Mouse (Mus musculus) cerebellum, adult 9-11 months (tissue): ENCODE measurements at regions not wholly inside any gene's neighbourhood (a gene's known extent, or its start where the extent isn't known, plus 50 kb on each side); places are given as distances from the start of the nearest gene placed in this dataset.
A peak's percentile ranks its signal among the peaks of the same experiment; 100 is the strongest.

Experiments
- DNase-seq: peaks from one replicate; pipeline ENCODE4 v3.0.0; 2022

- no peak for DNase-seq
Measured at GRCm38 (mm10) chr9:46938628-46939027, 59.9 kb upstream of the Gm4791 start.

- no peak for DNase-seq
Measured at GRCm38 (mm10) chr9:46925641-46926040, 72.9 kb upstream of the Gm4791 start.

GRCm38 (mm10) chr9:46920081-46920480, 78.5 kb upstream of the Gm4791 start:
- DNase-seq = no peak

DNA sequence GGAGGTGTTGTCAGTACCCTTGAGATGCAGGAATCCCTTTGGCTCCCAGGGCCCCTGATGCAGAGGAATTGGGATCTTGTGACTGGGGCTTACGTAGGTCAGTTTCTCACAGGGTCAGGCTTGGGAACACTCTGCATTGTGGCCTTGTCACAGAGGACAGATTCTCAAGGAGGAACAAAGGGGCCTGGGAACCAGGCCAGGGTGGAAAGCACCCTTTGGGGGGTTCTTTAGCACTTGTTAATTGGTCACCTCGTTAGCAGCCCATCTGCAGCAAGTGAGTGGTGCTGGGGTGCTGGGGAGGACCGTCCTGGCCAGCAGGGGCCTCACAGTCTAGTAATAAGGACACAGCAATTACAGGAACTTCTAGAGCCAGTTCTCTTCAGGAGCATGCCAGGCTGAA, 85.3 kb upstream of the Gm4791 start:
- DNase-seq = peak; percentile 10

GRCm38 (mm10) chr9:46909412-46910013, 89.0 kb upstream of the Gm4791 start:
- DNase-seq = peak; percentile 3

GRCm38 (mm10) chr9:46905081-46905480, 93.5 kb upstream of the Gm4791 start:
- DNase-seq = no peak

GRCm38 (mm10) chr9:46903491-46904220, 94.9 kb upstream of the Gm4791 start:
- no peak for DNase-seq

GRCm38 (mm10) chr9:46899283-46899682, 99.3 kb upstream of the Gm4791 start:
- no peak for DNase-seq

DNA sequence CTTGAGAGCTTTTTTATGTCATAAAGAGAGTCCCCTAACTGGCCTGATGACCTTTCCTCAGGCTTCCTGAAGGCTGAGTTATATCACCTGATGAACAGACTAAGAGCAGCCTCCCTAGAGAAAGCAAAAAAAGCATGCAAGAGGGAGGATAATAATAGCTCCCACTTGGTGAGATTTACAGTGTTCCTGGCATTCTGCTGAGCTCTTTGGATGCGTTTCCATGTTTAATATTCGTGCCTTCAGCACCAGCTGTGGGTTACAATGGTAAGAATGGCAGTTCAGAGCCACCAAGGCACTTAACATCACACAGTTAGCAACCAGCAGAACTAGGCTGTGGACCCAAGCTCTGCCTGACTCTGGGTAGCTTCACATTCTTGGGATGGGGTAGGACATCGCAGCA, 100.4 kb upstream of the Gm4791 start:
- DNase-seq = no peak

- DNase-seq = no peak
Measured at GRCm38 (mm10) chr9:46891829-46892228, 106.7 kb upstream of the Gm4791 start.

DNA sequence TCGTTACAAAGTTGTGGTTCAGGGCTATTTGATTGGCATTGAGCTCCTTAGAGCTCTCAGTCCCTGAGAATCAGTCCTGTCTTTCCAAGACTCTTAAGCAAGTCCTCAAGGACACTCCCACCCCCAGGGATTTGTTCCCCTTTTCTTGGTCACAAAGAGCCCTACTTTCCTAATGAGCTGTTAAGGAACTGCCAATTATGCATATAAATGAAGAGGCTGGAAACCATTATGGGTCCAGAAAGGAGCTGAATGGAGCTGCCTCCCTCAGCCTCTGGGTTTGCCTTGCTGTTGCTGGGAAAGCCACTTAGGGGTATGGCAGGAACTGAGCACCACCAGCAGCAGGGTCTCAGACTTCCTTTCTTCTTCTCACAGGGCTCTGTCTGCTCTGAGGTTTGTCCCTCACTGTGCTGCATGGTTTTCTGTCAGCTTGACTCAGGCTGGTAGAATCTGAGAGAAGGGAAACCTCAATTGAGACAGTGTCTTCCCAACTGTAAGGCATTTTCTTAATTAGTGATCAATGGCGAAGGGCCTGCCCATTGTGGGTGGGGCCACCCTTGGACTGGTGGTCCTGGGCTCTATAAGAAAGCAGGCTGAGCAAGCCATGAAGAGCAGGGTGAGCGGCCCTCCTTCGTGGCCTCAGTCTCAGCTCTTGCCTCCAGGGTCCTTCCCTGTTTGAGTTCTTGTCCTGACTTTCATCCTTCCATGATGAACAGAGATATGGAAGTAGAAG, 108.4 kb upstream of the Gm4791 start:
- DNase-seq = no peak

DNA sequence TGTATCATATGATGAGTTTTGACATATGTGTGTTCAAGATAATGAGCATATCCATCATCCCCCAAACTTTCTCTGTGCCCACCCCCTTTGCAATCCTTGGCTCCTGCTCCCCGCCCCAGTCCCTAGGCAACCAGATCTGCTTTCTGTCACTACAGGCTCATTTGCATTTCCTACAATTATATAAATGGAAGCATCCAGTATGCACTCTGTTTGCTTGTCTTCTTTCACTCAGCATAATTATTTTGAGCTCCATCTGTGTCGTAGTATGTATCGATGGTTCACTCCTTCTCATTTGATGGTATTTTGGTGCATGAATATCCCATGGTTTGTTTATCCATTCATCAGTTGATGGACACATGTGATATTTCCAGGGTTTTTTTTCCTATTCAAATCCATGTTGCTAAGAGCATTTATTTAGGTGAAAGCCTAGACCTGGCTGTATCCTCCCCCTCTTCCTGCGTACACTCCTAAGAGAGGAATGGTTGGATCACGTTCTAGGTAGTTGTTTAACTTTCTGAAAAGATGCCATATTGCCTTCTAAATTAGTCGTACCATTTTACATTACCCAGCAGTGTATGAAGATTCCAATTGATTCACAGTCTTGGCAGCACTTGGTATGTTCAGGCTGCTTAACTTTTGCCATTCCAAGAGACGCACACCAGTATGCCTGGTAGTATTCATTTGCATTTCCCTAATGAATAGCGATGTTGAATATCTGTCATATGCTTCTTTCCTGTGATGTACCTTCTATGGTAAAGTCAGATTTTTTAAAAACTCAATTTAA, 127.1 kb upstream of the Gm4791 start:
- DNase-seq = no peak

- no peak for DNase-seq
Measured at GRCm38 (mm10) chr9:46863934-46864333, 134.6 kb upstream of the Gm4791 start.

- DNase-seq = no peak
Measured at GRCm38 (mm10) chr9:46851753-46852152, 146.8 kb upstream of the Gm4791 start.

DNA sequence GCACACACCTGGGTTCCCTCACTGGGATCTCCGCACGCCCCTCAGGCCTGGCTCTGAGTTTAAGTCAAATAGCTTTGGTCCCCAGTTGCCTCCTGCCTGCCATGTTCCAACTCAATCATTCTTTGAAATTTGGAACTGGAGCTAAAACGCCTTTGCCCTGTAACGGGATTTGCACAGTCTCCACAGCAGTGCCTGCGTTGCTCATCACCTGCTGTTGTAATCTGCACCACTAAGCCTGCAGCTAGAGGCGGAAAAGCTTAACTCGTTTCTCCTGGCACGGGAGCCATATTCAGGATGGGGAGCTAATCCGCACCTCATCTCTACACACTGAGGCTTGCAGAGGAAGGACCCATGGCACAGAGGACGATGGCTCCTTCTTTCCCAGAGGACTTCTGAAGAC, 147.2 kb upstream of the Gm4791 start:
- no peak for DNase-seq

DNA sequence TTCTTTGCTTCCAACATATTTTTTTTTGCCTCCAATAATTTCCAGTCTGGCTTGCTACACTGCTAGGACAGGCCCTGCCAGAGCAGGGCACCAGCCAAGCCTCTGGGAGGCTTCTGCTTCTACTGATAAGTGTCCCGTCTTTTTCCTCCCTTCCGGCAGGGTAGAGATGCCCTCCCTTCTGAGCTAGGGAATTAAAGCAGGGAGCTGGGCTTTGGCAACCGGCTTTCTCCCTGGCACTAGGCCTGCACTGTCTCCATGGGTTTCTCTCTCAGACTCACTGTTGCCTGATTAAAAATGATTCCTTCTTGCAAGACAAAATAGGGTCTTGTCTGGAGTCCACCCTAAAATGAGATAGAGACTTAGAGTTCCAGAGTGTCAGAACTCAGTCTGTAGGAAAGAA, 153.3 kb upstream of the Gm4791 start:
- peak; percentile 16 for DNase-seq

DNA sequence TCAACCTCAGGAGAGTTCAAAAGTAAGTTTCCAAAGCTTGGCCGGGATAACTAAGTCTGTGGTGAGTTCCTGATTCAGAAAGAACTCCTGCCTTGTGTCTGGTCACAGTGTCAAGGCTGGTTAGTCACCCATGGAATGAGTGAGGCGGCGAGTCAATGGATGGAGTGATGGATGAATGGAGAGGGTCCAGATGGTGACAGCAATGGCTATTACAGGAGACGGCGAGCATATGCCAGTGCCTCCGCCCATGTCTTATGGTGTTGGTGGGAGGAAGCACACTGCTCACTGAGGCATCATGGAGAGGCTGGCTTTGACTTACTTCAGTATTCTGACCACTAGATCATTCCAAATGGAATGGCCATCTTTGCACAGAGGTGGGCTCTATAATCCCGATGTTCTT, 154.8 kb upstream of the Gm4791 start:
- DNase-seq = no peak

DNA sequence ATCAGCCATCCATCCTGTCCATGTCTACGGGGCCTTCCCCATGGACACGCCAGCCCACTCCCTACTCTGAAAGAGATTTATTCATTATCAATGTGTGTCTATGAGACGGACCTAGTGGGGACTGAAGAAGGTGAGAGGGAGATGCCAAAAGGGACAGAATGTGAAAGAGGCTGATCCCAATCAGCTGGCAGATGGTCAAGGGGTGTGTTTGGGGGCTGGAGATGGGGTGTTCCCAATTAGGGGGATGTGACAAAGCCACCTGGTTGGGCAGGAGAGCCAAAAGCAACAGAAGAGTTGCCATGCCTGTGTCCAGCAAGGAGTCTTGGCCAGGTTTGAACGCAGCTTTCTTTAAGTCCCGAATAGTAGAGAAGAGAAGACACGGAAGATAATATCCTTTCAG, 157.0 kb upstream of the Gm4791 start:
- DNase-seq = no peak

- DNase-seq = peak; percentile 54
Measured at GRCm38 (mm10) chr9:46835261-46835660, 163.3 kb upstream of the Gm4791 start.

DNA sequence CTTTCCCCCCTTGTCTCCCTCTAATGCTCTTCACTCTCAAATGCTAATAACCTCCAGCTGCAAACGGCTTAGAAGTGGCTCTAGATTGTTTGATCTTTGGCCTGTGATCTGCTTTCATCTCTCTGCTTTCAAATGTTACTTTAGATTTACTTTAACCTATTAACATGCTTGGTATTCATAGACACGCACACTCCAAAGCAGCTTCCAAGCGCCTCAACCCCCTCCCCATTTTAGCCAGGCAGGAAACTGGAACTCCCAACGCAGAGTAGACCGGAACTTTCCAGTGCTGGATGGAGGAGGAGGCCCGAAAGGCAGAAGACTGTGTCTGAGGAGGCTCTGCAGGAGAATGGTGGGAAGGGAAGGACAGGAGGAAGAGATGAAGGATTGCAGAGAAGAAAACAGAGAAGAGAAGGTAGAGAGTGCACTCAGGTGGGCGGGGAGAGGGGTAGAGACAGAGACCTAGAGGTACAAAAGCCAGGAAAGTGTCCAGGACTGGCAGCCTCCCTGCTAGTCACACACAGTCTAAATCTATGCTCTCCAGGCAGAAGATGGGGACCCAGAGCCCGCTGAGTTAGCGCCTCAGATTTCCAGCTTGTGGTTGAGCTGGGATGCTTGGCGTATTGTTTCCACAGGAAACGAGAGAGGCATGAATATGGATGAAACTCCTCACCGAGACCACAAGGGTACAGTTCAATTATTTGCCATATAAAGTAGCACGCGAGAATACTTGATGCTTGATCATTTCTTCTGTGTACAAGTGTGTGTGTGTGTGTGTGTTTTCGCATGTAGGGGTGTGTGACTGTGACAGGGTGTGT, 167.6 kb upstream of the Gm4791 start:
- no peak for DNase-seq

DNA sequence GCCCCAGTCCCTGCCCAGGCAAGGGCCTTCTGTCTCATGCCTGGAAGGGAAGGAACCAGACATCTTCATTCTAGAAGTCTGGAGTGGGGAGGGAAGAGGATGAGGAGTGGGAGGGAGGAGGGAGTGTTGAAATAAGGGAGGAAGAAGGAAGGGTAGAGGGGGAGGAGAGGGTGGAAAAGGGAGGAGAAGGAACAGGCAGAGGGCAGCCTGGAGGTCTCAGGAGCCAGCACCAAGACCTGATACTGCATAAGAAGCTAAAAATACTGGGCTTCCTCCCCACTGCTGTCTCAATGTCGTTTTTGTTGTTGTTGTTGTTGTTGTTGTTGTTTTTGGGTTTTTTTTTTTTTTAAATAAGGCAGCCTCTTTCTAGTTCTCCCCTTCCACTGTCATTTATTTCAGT, 168.2 kb upstream of the Gm4791 start:
- DNase-seq = no peak

- no peak for DNase-seq
Measured at GRCm38 (mm10) chr9:46824703-46825102, 173.8 kb upstream of the Gm4791 start.
